38 mouse cellular contexts compared by ENCODE assay signal in the genomic region with DNA sequence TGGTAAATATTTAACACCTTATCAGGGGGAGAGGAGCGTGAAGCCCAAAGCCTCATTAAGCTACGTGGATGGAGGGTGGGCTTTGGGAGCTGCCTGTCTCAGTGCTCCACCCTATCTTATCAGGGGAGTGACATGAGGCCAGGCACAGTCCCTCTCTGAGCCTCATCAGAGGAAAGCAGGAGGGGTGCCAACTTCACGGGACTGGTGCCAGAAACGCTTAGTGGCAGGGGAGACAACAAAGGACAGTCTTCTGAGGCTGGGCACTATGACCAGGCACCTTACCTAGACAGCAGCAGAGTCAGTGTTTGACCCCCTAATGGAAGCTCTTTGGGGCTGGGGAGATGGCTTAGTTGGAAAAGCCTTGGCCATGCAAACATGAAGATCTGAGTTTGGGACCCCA. TPM values are rescaled to one million over a fixed set of nuclear protein-coding genes. Genes with fewer than 3 reads are reported as not detected.
DNase-seq lines count a peak whose midpoint lies in the region; ATAC-seq and TF ChIP-seq lines count a peak whose summit lies in the region.
"Had no signal": no experiment of that assay in that cellular context is flagged by ENCODE, and none has a peak within 500 bp of the region (broad histone marks: within the 10 kb centered on the region; RNA-seq: fewer than 3 reads in every experiment).

No protein-coding gene starts in this region.

- no peaks in the 10 kb centered on the region for H3K4me1 ChIP-seq in midbrain, embryonic 14.5 days (ENCODE audit: control insufficient read depth, insufficient read depth, low read length)
- H3K4me1 ChIP-seq in midbrain, embryonic 11.5 days (ENCODE audit: control insufficient read depth, insufficient read depth, low read length): no peaks in the 10 kb centered on the region
- H3K4me1 ChIP-seq: limb, embryonic 10.5 days; liver, embryonic 15.5 days had no signal

- no peak for TF ChIP-seq CTCF in brain, embryonic 14.5 days (IDR thresholded peaks at IDR 0.05; ENCODE audit: borderline replicate concordance, extremely low read depth, insufficient read depth, insufficient read length)

- 71% methylated on average over 4 of the region's 4 CpGs for WGBS in midbrain, embryonic 14.5 days
- 79% methylated on average over 4 of the region's 4 CpGs for WGBS in midbrain, embryonic 11.5 days

- H3K4me2 ChIP-seq in midbrain, embryonic 14.5 days (ENCODE audit: low read length): no peak overlapping the region
- no peak overlapping the region for H3K4me2 ChIP-seq in midbrain, embryonic 11.5 days
- H3K4me2 ChIP-seq: embryonic facial prominence, embryonic 13.5 days; forebrain, embryonic 13.5 days; hindbrain, embryonic 14.5 days; liver, embryonic 15.5 days had no signal

- no peak for TF ChIP-seq POLR2A in brain, embryonic 14.5 days (IDR thresholded peaks at IDR 0.05; ENCODE audit: borderline replicate concordance, extremely low read depth, insufficient read depth, insufficient read length, poor library complexity, severe bottlenecking)

- no peak overlapping the region for H3K4me3 ChIP-seq in midbrain, embryonic 14.5 days (replicated peaks; ENCODE audit: low read depth, low read length)
- no peak overlapping the region for H3K4me3 ChIP-seq in midbrain, embryonic 11.5 days (ENCODE audit: low read depth, low read length)
- H3K4me3 ChIP-seq: embryonic facial prominence, embryonic 13.5 days; erythroblast, embryonic 14.5 days; forebrain, embryonic 13.5 days; heart, adult 2 months; limb, embryonic 10.5 days; liver, embryonic 15.5 days had no signal

- H3K9ac ChIP-seq in midbrain, embryonic 14.5 days (replicated peaks; ENCODE audit: low read length): no peak overlapping the region
- H3K9ac ChIP-seq in midbrain, embryonic 11.5 days (ENCODE audit: low read length): no peak overlapping the region
- H3K9ac ChIP-seq: embryonic facial prominence, embryonic 13.5 days; forebrain, embryonic 13.5 days; hindbrain, embryonic 14.5 days; liver, embryonic 15.5 days had no signal

- H3K27me3 ChIP-seq in midbrain, embryonic 14.5 days (ENCODE audit: control insufficient read depth, insufficient read depth, low read length): no peaks in the 10 kb centered on the region
- no peaks in the 10 kb centered on the region for H3K27me3 ChIP-seq in midbrain, embryonic 11.5 days (ENCODE audit: control insufficient read depth, insufficient read depth, low read length)
- H3K27me3 ChIP-seq: embryonic facial prominence, embryonic 13.5 days; forebrain, embryonic 13.5 days; liver, embryonic 15.5 days had no signal

- H3K27ac ChIP-seq in midbrain, embryonic 14.5 days (replicated peaks; ENCODE audit: low read depth, low read length): no peak overlapping the region
- no peak overlapping the region for H3K27ac ChIP-seq in midbrain, embryonic 11.5 days (ENCODE audit: low read depth, low read length)
- H3K27ac ChIP-seq: embryonic facial prominence, embryonic 13.5 days; forebrain, embryonic 13.5 days; heart, adult 2 months; hindbrain, embryonic 14.5 days; limb, embryonic 10.5 days; liver, embryonic 15.5 days; macrophage had no signal

- no peaks in the 10 kb centered on the region for H3K36me3 ChIP-seq in midbrain, embryonic 14.5 days (ENCODE audit: control insufficient read depth, insufficient read depth, low read length)
- no peaks in the 10 kb centered on the region for H3K36me3 ChIP-seq in midbrain, embryonic 11.5 days (ENCODE audit: control insufficient read depth, insufficient read depth, low read length)
- H3K36me3 ChIP-seq: embryonic facial prominence, embryonic 13.5 days; limb, embryonic 10.5 days; liver, embryonic 15.5 days had no signal

- DNase-seq in cerebellum, postnatal 25 days: peak; percentile 11 to 44
- no peak for DNase-seq in cerebellum, adult 9-11 months
- peak; percentile 38 to 43 for DNase-seq in heart, postnatal 10 days
- DNase-seq in heart, postnatal 25 days (ENCODE audit: low spot score): no peak
- peak; percentile 23 for DNase-seq in midbrain, embryonic 14.5 days
- DNase-seq in midbrain, embryonic 11.5 days (ENCODE audit: low spot score, missing footprints): no peak
- DNase-seq in brain, embryonic 14.5 days (ENCODE audit: low read depth): peak; percentile 56
- no peak for DNase-seq in left cerebral cortex, postnatal 10 days (ENCODE audit: extremely low spot score in 1 of 2, low spot score in 2 of 2)
- DNase-seq: cerebellum, adult 9-10 months; embryo, embryonic 11 days; gastrocnemius, postnatal 14 days; kidney, adult 18-20 months; layer of hippocampus, adult 9-11 months; liver; right cerebral cortex, postnatal 25 days; thymus, postnatal 25 days had no signal

- no peak for ATAC-seq in midbrain, embryonic 14.5 days (ENCODE audit: low FRiP score, low TSS enrichment)
- no peak for ATAC-seq in midbrain, embryonic 11.5 days (ENCODE audit: low FRiP score)
- ATAC-seq: activated CD4-positive, CD25-positive, alpha-beta regulatory T cell, adult 4 months; forebrain, embryonic 13.5 days; inflammation-experienced regulatory T-cells, adult 6 months had no signal

- intact Hi-C loops in heart, postnatal 10 days (cut with DNase I): no loop called here
- intact Hi-C loops in heart, postnatal 25 days (cut with DNase I): no loop called here
- intact Hi-C loops in left cerebral cortex, postnatal 10 days (cut with DNase I): no loop called here

- H3K9me3 ChIP-seq in midbrain, embryonic 14.5 days (ENCODE audit: control insufficient read depth, low read length): no peaks in the 10 kb centered on the region
- H3K9me3 ChIP-seq in midbrain, embryonic 11.5 days (ENCODE audit: control insufficient read depth, low read length): no peaks in the 10 kb centered on the region
- H3K9me3 ChIP-seq: embryonic facial prominence, embryonic 13.5 days; forebrain, embryonic 13.5 days; limb, embryonic 10.5 days; liver, embryonic 15.5 days had no signal

RNA-seq across cellular contexts. Expression of gene 3110018I06Rik, which starts 49.9 kb away (rescaled TPM):
- total RNA-seq in heart, postnatal 10 days (2021): not detected
- total RNA-seq in heart, postnatal 25 days (2021): not detected
- not detected in 2 replicates for polyA plus RNA-seq in midbrain, embryonic 14.5 days (2014; fragmentation: Nextera tagmentation; extraction: Ambion mirVana)
- not detected in 2 replicates for polyA plus RNA-seq in midbrain, embryonic 11.5 days (2014; fragmentation: Nextera tagmentation; extraction: Ambion mirVana)
- polyA plus RNA-seq in brain, embryonic 14.5 days (2012; rRNA removed): not detected in 2 replicates
- total RNA-seq in left cerebral cortex, postnatal 10 days (2021): not detected
- total RNA-seq: gastrocnemius, postnatal 14 days; heart, adult 2 months; left cerebral cortex, adult 18-20 months; MEL; midbrain, postnatal 0 days had no signal
- polyA plus RNA-seq: activated CD4-positive, CD25-positive, alpha-beta regulatory T cell, adult 4 months; C2C12; embryonic facial prominence, embryonic 13.5 days; erythroblast, embryonic 14.5 days; forebrain, embryonic 13.5 days; frontal cortex, adult 2 months; heart, adult 2 months; heart, postnatal 0 days; hindbrain, embryonic 14.5 days; inflammation-experienced regulatory T-cells, adult 6 months; kidney, embryonic 16.5 days; large intestine, adult 2 months; limb, embryonic 10.5 days; liver, embryonic 15.5 days; lung, embryonic 16.5 days; macrophage; midbrain, postnatal 0 days; neural tube, embryonic 14.5 days; spleen, adult 2 months; testis, adult 2 months had no signal

Comparison
In these comparisons a context has a peak if more than half of its experiments do, and no peak if none do; other contexts are left out.
1. DNase-seq: peak in cerebellum, postnatal 25 days (2 of 2), heart, postnatal 10 days (2 of 2), midbrain, embryonic 14.5 days (single experiment) and brain, embryonic 14.5 days (single experiment); none in cerebellum, adult 9-11 months (single experiment), heart, postnatal 25 days (single experiment), midbrain, embryonic 11.5 days (single experiment) and left cerebral cortex, postnatal 10 days (0 of 2).